Mouse (Mus musculus): ENCODE measurements around the gene Rnf224. TPM values are rescaled to one million over a fixed set of nuclear protein-coding genes. Genes with fewer than 3 reads are reported as not detected.

Gene Rnf224
- total RNA-seq (2023), result not detected

DNA sequence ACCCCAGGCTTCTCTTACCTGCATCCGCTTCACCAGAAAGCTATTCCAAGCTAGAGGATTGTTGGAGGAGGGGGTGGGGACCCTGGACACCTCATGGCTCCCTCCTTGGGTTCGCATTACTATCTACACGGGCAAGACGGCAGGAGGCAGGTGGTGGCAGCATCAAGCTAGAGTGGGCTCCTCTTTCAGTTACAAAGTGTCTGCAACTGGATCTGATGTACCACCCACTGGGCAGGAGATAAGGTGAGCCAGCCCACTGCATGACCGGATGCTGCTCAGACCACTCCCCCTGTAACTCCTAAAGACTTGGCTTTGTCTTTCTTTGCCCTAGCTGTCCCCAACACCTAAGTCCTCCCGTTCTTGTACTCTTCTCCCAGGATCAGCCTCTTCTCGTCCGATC lies at the start of gene Rnf224:
TSS of gene Rnf224 (minus strand) at position 174 of the 400 bp plus-strand sequence.

DNA sequence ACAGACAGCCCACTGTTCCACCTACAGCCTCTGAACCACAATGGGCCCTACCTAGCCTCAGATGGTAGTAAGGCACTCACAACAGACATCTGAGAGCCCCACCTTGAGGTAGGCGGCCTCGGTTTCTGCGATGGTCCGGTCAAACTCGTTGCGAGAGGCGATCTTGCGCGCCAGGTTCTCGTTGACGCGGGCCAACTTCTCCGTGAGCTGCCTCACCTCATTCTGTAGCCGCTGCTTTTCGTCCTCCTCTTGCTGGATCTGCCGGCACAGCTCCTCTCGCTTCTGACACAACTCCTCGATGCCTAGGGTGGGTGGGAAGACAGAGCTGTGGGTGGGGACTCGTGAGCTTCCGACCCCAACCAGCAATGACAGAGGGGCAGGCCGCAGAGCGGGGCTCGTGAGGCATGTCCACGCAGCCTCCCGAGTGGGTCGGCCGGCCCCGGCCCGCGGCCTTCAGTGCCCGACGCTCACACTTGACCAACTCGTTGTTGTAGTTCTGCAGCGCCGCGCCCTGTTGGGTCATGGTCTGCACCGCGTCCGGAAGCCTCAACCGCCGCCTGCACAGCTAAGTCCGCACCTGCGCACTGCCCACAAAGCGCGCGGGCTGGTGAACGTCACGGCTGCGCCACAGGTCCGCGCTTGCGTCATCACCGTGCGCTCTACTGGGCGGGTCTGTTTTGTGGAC lies 35.4 kb upstream of the Rnf224 start, which contains the start of the genes Ssna1 and Anapc2:
TSS of gene Ssna1 (minus strand) at position 612 of the 685 bp plus-strand sequence.
TSS of gene Anapc2 (plus strand) at position 652 of the 685 bp plus-strand sequence.

DNA sequence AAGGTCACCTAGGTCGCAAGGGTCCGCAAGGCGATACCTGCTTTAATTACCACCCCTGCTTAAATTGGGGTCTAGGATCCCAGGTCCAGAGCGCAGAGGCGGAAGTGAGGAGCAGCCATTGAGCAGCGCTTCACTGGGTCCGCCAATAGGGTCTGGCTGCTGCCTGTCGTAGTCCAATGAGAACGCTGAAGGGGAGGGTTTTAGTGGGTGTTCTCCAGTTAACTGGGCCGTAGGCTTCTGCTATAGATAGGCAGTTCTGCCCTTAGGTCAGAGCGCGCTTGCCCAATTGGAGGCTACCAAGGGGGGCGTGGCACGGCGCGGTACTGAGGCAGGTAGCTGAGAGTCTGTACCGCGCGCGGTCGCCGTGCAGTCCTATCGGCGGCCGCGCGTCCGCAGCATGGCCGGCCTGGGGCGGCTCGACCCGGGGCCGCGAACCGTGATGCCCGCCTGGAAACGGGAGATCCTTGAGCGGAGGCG lies 25.7 kb upstream of the Rnf224 start, which contains the start of gene Tprn:
TSS of gene Tprn (plus strand) at position 328 of the 477 bp plus-strand sequence.

DNA sequence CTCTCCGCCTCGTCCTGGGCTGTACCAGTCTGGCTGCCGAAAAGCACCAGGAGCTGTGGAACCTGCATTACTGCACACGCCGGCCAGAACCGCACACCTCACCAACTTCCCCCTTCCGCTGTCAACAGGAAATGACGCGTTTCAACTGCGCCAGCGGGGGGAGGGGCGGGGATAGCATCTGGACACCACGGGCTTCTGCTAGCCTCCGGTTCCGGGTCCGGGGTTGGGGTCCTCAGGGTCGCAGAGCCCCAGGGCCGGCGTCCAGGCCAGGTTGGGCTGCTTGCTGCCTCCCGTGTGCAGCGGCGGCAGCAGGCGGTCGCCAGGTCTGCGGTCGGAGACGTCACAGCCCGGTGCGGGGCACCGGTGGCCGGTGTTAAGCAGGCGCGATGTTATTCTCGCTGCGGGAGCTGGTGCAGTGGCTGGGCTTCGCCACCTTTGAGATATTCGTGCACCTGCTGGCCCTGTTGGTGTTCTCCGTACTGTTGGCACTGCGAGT lies 18.7 kb upstream of the Rnf224 start, which contains the start of gene Tmem203:
TSS of gene Tmem203 (plus strand) at position 156 of the 496 bp plus-strand sequence.

DNA sequence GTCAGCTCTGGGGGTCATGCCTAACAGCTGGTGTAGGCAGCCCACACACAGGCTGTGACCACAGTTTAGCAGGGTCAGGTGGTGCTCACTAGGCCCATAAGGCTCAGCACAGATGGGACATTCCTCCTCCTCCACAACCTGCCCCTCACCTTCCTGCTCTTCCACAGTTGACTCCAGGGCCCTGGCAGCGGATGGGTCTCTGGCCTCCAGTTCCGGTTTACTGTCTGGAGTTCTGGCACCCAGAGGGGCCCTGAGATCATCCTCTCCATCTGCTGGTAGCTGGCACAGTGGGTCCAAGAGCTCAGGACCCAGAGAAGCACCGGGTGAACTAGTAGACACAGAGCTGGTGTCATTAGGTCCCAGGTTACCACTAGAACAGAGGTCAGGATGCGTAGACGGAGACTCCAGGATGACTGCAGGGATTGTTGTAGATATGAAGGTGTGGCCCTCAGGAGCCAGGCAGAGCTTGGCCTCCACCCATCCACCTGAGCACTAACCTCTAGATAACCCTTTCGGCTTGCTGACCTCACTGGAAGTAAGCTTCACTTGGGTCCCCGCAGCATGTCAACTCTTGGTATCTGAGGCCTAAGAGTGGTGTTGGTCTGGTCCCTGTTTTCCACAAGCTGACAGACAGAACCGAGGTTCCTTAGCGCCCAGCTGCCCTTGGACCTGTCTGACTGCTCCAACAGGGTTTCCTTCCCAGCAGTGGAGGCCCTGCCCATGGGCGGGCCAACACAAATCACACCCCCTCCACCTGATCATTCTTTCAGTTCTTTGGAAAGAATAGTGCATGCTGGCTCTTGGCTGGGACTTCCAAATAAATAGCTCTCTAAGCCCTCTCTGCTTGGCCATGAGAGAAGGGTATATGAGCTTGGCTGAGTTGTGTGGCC lies 9.8 kb upstream of the Rnf224 start, which contains the start of gene AL732309.1:
TSS of gene AL732309.1 (minus strand) at position 681 of the 890 bp plus-strand sequence.

DNA sequence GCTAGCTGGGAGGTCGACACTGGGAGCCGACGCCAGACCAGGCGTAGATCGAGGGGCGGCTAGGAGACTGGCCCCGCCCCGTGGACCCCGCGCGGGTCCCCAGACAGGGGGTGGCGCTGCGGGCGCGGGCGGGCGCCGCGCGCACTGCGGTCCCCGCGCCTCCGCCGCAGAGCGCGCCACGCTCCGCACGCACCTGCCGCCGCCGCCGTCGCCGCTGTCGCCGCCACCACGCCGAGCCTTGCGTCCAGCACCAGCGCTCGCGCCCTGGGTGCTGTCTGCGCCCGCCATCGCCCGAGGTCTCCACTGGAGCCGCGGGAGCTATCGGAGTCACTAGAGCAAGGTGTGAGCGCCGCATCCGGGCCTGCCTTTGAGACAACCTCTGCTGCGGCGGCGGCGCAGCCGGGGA lies 5.5 kb upstream of the Rnf224 start, which contains the start of the genes Rnf208 and Cysrt1:
TSS of gene Rnf208 (plus strand) at position 155 of the 406 bp plus-strand sequence.
TSS of gene Cysrt1 (minus strand) at position 352 of the 406 bp plus-strand sequence.

DNA sequence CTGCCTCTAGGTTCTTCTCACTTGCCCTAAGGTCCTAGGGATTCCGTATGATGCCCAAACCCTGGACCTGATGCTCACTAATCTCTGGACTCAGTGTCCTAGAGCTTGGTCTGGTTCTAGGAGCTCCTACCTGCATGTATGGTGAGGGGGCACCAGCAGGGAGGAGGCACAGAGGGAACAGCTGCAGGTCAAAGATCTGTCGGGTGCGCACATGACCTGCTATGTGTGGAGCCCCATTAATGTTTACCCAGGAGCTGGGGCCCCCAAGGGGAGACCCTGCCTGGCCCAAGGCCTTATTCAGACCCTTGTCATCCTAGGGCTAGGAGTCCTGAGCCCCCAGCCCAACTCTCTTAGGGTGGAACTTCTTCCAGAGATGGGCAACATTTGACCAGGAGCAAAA lies 2.5 kb downstream of the Rnf224 start, which contains the start of gene Slc34a3:
TSS of gene Slc34a3 (minus strand) at position 315 of the 400 bp plus-strand sequence.

DNA sequence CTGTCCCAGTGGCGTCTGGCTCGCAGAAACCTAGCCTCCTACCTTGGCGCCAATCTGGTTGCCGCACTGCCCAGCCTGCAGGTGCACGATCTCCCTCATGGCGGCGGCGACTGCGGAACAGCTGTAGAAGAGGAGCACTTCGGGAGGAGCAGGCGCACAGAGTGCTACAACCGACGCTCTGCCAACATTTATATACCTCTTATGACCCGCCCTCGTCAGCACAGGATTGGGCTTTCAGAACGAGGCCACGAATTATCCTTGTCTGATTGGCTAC lies 12.2 kb downstream of the Rnf224 start, which contains the start of gene Tubb4b:
TSS of gene Tubb4b (minus strand) at position 211 of the 274 bp plus-strand sequence.

DNA sequence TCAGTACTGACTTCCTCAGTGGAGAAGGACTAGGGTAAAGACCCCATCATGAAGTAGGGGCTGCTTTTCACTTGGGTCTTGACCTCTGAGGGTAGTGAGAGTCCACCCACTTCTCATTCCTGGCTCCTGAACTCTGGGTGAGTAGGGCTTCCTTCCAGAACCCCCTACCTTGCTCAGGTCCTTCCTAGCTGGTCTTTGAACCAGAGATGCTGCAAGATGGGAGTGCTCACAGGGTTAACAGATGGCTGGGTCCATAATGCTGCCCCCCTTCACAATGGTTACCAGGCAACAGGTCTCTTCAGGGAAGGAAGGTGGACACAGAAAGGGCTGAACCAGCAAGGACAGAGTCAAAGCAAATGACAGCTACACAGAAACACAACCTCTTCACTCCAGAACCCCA lies 18.1 kb downstream of the Rnf224 start, which contains the start of gene Fam166a:
TSS of gene Fam166a (plus strand) at position 301 of the 400 bp plus-strand sequence.

DNA sequence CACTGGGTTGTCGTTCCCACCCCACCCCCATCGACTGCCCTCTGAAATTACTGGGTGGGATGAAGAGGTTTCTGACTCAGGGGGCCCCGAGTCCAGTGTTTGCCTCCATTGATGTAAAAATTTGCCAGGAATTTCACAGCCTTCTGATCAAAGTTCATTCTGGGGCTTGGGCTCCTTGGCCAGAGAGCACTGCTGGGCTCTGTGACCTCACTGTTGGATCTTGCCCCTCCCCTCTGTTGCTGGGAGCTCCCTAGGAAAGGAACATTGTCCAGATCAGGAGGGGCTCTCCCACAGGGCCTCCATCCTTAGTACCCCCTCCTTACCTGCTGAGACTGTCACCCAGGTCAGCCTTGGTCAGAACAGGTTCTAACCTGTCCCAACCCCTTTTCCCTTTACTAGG lies 22.1 kb downstream of the Rnf224 start, which contains the start of gene Stpg3:
TSS of gene Stpg3 (minus strand) at position 194 of the 400 bp plus-strand sequence.

DNA sequence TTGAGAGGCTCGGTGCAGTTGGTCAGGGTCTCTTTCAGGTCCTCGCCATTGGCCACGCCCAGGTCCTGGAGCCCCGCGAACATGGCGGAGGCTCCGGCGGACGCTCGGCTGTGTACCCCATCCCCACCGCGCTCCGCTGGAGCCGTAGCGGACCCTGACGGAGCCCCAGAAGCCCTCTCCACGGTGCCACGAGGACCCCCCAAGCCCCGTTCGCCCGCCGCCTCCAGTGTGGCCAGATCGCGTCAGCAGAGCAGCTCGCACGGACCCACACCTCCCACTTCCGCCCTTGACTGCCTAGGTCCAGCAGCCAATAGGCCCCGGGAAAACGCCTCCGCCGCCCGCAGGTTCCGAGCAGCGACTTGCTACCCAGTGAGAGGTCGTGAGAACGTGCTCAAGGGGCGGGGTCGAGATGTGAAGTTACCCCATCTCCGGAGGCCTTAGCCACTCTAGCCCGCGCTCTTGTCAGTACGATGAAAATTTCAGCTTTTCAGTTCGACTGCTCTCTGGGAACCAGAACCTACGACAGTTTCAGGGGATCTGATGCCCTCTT lies 25.4 kb downstream of the Rnf224 start, which contains the start of gene Nelfb:
TSS of gene Nelfb (minus strand) at position 369 of the 550 bp plus-strand sequence.

DNA sequence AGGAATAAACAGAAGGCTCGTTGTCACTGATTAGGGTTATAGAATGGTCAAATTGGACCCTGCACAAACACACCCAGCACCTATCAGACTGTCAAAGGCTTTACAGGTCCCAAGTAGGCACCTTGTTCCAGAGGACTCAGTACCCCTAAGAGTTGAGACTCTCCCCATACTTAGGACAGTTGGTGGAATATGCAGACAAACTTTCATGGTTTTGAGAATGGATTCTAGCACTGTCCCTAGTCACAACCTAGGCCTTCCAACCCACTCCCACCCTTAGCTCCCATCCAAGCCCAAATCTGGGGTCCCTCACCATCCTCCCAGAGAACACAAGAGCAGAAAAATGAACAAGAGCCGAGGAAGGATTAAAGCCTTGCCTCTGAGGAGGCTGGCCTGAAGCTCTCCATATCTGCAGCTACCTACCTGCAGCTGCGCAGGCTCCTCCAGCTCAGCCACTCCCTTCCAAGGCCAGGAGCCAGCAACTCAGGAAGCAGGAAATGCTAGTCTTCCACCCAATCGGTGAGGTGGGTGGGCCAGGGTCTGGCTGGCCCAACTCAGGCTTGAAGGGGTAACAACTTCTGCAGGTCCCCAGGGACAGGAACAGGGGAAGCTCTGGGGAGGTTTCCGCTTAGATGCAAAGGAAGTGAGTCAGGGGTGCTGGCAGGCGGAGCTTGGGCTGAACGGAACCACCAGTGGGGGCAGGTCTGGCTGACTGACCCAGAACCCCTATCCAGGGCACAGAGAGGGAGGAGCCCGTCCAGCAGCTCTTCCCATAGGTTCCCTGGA lies 40.2 kb downstream of the Rnf224 start, which contains the start of gene Tor4a:
TSS of gene Tor4a (minus strand) at position 715 of the 783 bp plus-strand sequence.

Other genes starting within 250 kb of the Rnf224 start
- gene Nsmf, start 182.4 kb downstream of the Rnf224 start, total RNA-seq (2023), result 10 to 100 TPM; 23.6 to 33.9 TPM
- not detected for gene Entpd8, start 156.5 kb downstream of the Rnf224 start, total RNA-seq (2023)
- not detected for gene Noxa1, start 141.6 kb downstream of the Rnf224 start, total RNA-seq (2023)
- gene Nrarp, start 56.0 kb downstream of the Rnf224 start, total RNA-seq (2023), result 1 to 10 TPM; 5.6 to 5.8 TPM
- 10 to 100 TPM; 34.6 to 36.4 TPM for gene Tor4a, start 39.9 kb downstream of the Rnf224 start, total RNA-seq (2023)
- 10 to 100 TPM; 48.9 to 59.0 TPM for gene Nelfb, start 25.3 kb downstream of the Rnf224 start, total RNA-seq (2023)
- not detected for gene Stpg3, start 22.1 kb downstream of the Rnf224 start, total RNA-seq (2023)
- not detected for gene Fam166a, start 18.0 kb downstream of the Rnf224 start, total RNA-seq (2023)
- 10 to 100 TPM; 47.5 to 50.6 TPM for gene Tubb4b, start 12.1 kb downstream of the Rnf224 start, total RNA-seq (2023)
- not detected for gene Slc34a3, start 2.4 kb downstream of the Rnf224 start, total RNA-seq (2023)
- gene Rnf208, start 5.5 kb upstream of the Rnf224 start, total RNA-seq (2023), result under 1 TPM in 1 of 2 experiments, not detected in 1; 0.88 TPM
- not detected for gene Cysrt1, start 5.7 kb upstream of the Rnf224 start, total RNA-seq (2023)
- gene AL732309.1, start 10.1 kb upstream of the Rnf224 start, total RNA-seq (2023), result 1 to 10 TPM; 2.3 to 2.6 TPM
- 10 to 100 TPM; 14.0 to 21.2 TPM for gene Tmem203, start 18.7 kb upstream of the Rnf224 start, total RNA-seq (2023)
- gene Tprn, start 25.8 kb upstream of the Rnf224 start, total RNA-seq (2023), result 10 to 100 TPM; 21.1 to 24.9 TPM
- 10 to 100 TPM; 49.1 TPM for gene Ssna1, start 35.7 kb upstream of the Rnf224 start, total RNA-seq (2023)
- 10 to 100 TPM; 83.4 to 88.1 TPM for gene Anapc2, start 35.7 kb upstream of the Rnf224 start, total RNA-seq (2023)
- not detected for gene Tmem210, start 51.4 kb upstream of the Rnf224 start, total RNA-seq (2023)
- not detected for gene Lrrc26, start 53.1 kb upstream of the Rnf224 start, total RNA-seq (2023)
- not detected for gene Grin1, start 82.4 kb upstream of the Rnf224 start, total RNA-seq (2023)
- 10 to 100 TPM; 33.9 to 41.6 TPM for gene Man1b1, start 95.6 kb upstream of the Rnf224 start, total RNA-seq (2023)
- 10 to 100 TPM; 25.9 to 31.9 TPM for gene Dpp7, start 119.6 kb upstream of the Rnf224 start, total RNA-seq (2023)
- gene Uap1l1, start 128.9 kb upstream of the Rnf224 start, total RNA-seq (2023), result 10 to 100 TPM; 24.7 to 30.9 TPM
- gene Sapcd2, start 135.5 kb upstream of the Rnf224 start, total RNA-seq (2023), result not detected
- not detected for gene Entpd2, start 159.1 kb upstream of the Rnf224 start, total RNA-seq (2023)
- gene Npdc1, start 162.6 kb upstream of the Rnf224 start, total RNA-seq (2023), result not detected
- gene Fut7, start 186.5 kb upstream of the Rnf224 start, total RNA-seq (2023), result 10 to 100 TPM; 15.6 to 17.3 TPM
- gene Abca2, start 191.9 kb upstream of the Rnf224 start, total RNA-seq (2023), result 10 to 100 TPM; 35.3 to 36.1 TPM
- gene Clic3, start 220.1 kb upstream of the Rnf224 start, total RNA-seq (2023), result not detected
- 10 to 100 TPM; 24.0 to 34.2 TPM for gene Paxx, start 224.3 kb upstream of the Rnf224 start, total RNA-seq (2023)
- gene Ptgds, start 233.3 kb upstream of the Rnf224 start, total RNA-seq (2023), result not detected

All from monocyte, adult 59 days (primary cell).